Mouse (Mus musculus): Measurements from ENCODE around the gene Iqcf1. TPM values are rescaled to one million over a fixed set of nuclear protein-coding genes. Genes with fewer than 3 reads are reported as not detected.

Gene Iqcf1
- polyA plus RNA-seq, 1 experiment: not detected

GRCm38 (mm10) chr9:106462430-106462800 lies 37.4 kb upstream of the Iqcf1 start:
- no peaks in the 10 kb centered on the region; the same call in 1 of the 2 replicates for H3K9me3 ChIP-seq (ENCODE audit: control insufficient read depth, low read length)
- H3K4me1 ChIP-seq (ENCODE audit: control insufficient read depth): peaks cover 5% of the 10 kb centered on the region
- H3K27me3 ChIP-seq (ENCODE audit: control insufficient read depth): peaks cover 33% of the 10 kb centered on the region
- no peaks in the 10 kb centered on the region; the same call in 1 of the 2 replicates for H3K36me3 ChIP-seq (ENCODE audit: control insufficient read depth)
- H3K4me3 ChIP-seq (replicated peaks): no peak overlapping the region
- TF ChIP-seq TAL1 (IDR thresholded peaks at IDR 0.05; ENCODE audit: low read length) (no peak), GATA1 (IDR thresholded peaks at IDR 0.05; ENCODE audit: low read length) (no peak)

GRCm38 (mm10) chr9:106463122-106464063 lies 36.4 kb upstream of the Iqcf1 start:
- Histone ChIP-seq H3K27me3 (ENCODE audit: control insufficient read depth) (peaks cover 33% of the 10 kb centered on the region), H3K4me3 (replicated peaks) (no peak overlapping the region), H3K4me1 (ENCODE audit: control insufficient read depth) (peaks cover 5% of the 10 kb centered on the region), H3K36me3 (ENCODE audit: control insufficient read depth) (no peaks in the 10 kb centered on the region; the same call in 1 of the 2 replicates), H3K9me3 (ENCODE audit: control insufficient read depth, low read length) (no peaks in the 10 kb centered on the region; the same call in 1 of the 2 replicates)
- TF ChIP-seq GATA1 (IDR thresholded peaks at IDR 0.05; ENCODE audit: low read length): no peak
- TF ChIP-seq TAL1 (IDR thresholded peaks at IDR 0.05; ENCODE audit: low read length): no peak

GRCm38 (mm10) chr9:106464751-106465541 lies 34.8 kb upstream of the Iqcf1 start:
- peaks cover 33% of the 10 kb centered on the region for H3K27me3 ChIP-seq (ENCODE audit: control insufficient read depth)
- no peaks in the 10 kb centered on the region; the same call in 1 of the 2 replicates for H3K9me3 ChIP-seq (ENCODE audit: control insufficient read depth, low read length)
- TF ChIP-seq TAL1 (IDR thresholded peaks at IDR 0.05; ENCODE audit: low read length): no peak
- TF ChIP-seq GATA1 (IDR thresholded peaks at IDR 0.05; ENCODE audit: low read length): no peak
- H3K4me1 ChIP-seq (ENCODE audit: control insufficient read depth): peaks cover 5% of the 10 kb centered on the region
- no peaks in the 10 kb centered on the region; the same call in 1 of the 2 replicates for H3K36me3 ChIP-seq (ENCODE audit: control insufficient read depth)
- peak overlapping the region; percentile 27 for H3K4me3 ChIP-seq (replicated peaks)

GRCm38 (mm10) chr9:106465571-106466200 lies 34.1 kb upstream of the Iqcf1 start, which contains the start of gene Gpr62:
TSS of gene Gpr62 (minus strand) at chr9:106465938.
- H3K4me3 ChIP-seq (replicated peaks): peak within 1 kb of the TSS; percentile 27
- no peaks in the 10 kb centered on the region; the same call in 1 of the 2 replicates for H3K9me3 ChIP-seq (ENCODE audit: control insufficient read depth, low read length)
- peaks cover 33% of the 10 kb centered on the region for H3K27me3 ChIP-seq (ENCODE audit: control insufficient read depth)
- no peak for TF ChIP-seq TAL1 (IDR thresholded peaks at IDR 0.05; ENCODE audit: low read length)
- TF ChIP-seq GATA1 (IDR thresholded peaks at IDR 0.05; ENCODE audit: low read length): no peak
- peaks cover 5% of the 10 kb centered on the region for H3K4me1 ChIP-seq (ENCODE audit: control insufficient read depth)
- no peaks in the 10 kb centered on the region; the same call in 1 of the 2 replicates for H3K36me3 ChIP-seq (ENCODE audit: control insufficient read depth)

GRCm38 (mm10) chr9:106466721-106467120 lies 33.0 kb upstream of the Iqcf1 start:
- H3K4me3 ChIP-seq (replicated peaks): no peak overlapping the region
- TF ChIP-seq GATA1 (IDR thresholded peaks at IDR 0.05; ENCODE audit: low read length) (no peak), TAL1 (IDR thresholded peaks at IDR 0.05; ENCODE audit: low read length) (no peak)
- peaks cover 33% of the 10 kb centered on the region for H3K27me3 ChIP-seq (ENCODE audit: control insufficient read depth)
- no peaks in the 10 kb centered on the region; the same call in 1 of the 2 replicates for H3K9me3 ChIP-seq (ENCODE audit: control insufficient read depth, low read length)
- H3K36me3 ChIP-seq (ENCODE audit: control insufficient read depth): no peaks in the 10 kb centered on the region; the same call in 1 of the 2 replicates
- H3K4me1 ChIP-seq (ENCODE audit: control insufficient read depth): peaks cover 5% of the 10 kb centered on the region

GRCm38 (mm10) chr9:106467746-106468145 lies 32.0 kb upstream of the Iqcf1 start:
- H3K27me3 ChIP-seq (ENCODE audit: control insufficient read depth): peaks cover 33% of the 10 kb centered on the region
- H3K4me3 ChIP-seq (replicated peaks): no peak overlapping the region
- TF ChIP-seq GATA1 (IDR thresholded peaks at IDR 0.05; ENCODE audit: low read length): no peak
- no peak for TF ChIP-seq TAL1 (IDR thresholded peaks at IDR 0.05; ENCODE audit: low read length)
- H3K4me1 ChIP-seq (ENCODE audit: control insufficient read depth): peaks cover 5% of the 10 kb centered on the region
- H3K9me3 ChIP-seq (ENCODE audit: control insufficient read depth, low read length): no peaks in the 10 kb centered on the region; the same call in 1 of the 2 replicates
- no peaks in the 10 kb centered on the region; the same call in 1 of the 2 replicates for H3K36me3 ChIP-seq (ENCODE audit: control insufficient read depth)

- TF ChIP-seq TAL1 (IDR thresholded peaks at IDR 0.05; ENCODE audit: low read length): no peak
- TF ChIP-seq GATA1 (IDR thresholded peaks at IDR 0.05; ENCODE audit: low read length): no peak
- H3K27me3 ChIP-seq (ENCODE audit: control insufficient read depth): peaks cover 21% of the 10 kb centered on the region
- H3K36me3 ChIP-seq (ENCODE audit: control insufficient read depth): no peaks in the 10 kb centered on the region
- peaks cover 10% of the 10 kb centered on the region for H3K4me1 ChIP-seq (ENCODE audit: control insufficient read depth)
- H3K9me3 ChIP-seq (ENCODE audit: control insufficient read depth, low read length): no peaks in the 10 kb centered on the region; the same call in 1 of the 2 replicates
- H3K4me3 ChIP-seq (replicated peaks): no peak overlapping the region
Observed at GRCm38 (mm10) chr9:106469317-106469716, 30.4 kb upstream of the Iqcf1 start.

- Histone ChIP-seq H3K4me1 (ENCODE audit: control insufficient read depth) (peaks cover 13% of the 10 kb centered on the region), H3K4me3 (replicated peaks) (no peak overlapping the region)
Observed at GRCm38 (mm10) chr9:106469776-106470175, 30.0 kb upstream of the Iqcf1 start.

More at GRCm38 (mm10) chr9:106469776-106470175, 30.0 kb upstream of the Iqcf1 start:
- Histone ChIP-seq H3K9me3 (ENCODE audit: control insufficient read depth, low read length) (no peaks in the 10 kb centered on the region; the same call in 1 of the 2 replicates), H3K36me3 (ENCODE audit: control insufficient read depth) (no peaks in the 10 kb centered on the region), H3K27me3 (ENCODE audit: control insufficient read depth) (peaks cover 16% of the 10 kb centered on the region)
- no peak for TF ChIP-seq TAL1 (IDR thresholded peaks at IDR 0.05; ENCODE audit: low read length)
- TF ChIP-seq GATA1 (IDR thresholded peaks at IDR 0.05; ENCODE audit: low read length): no peak

Measured in erythroblast, embryonic 14.5 days (primary cell).